Mouse (Mus musculus) lung, postnatal 0 days (tissue): Measurements from ENCODE around the gene Cd300lf. TPM values are rescaled to one million over a fixed set of nuclear protein-coding genes. Genes with fewer than 3 reads are reported as not detected.

Experiments used
- ATAC-seq: fragments of 200-750 bp; cut with Nextera tagmentation; 2 replicates; pipeline ENCODE4 v1.8.0; 2017; ENCODE audit warnings: moderate library complexity
- DNase-seq: peaks from one replicate; pipeline ENCODE4 v3.0.0-alpha.2; 2016; ENCODE audit warnings: low spot score
- H3K27ac ChIP-seq: fragments of 300-500 bp; sonication (generic); 2 replicates; pipeline ENCODE4 v1.5.1; 2014; ENCODE audit warnings: antibody characterized with exemption, mild to moderate bottlenecking, low read length, mixed read lengths
- H3K27me3 ChIP-seq: fragments of 300-500 bp; sonication (generic); replicated peaks from 2 replicates; pipeline ENCODE4 v1.6.1; 2014; ENCODE audit warnings: low read length, mixed read lengths; ENCODE audit not compliant: insufficient read depth
- H3K36me3 ChIP-seq: fragments of 300-500 bp; sonication (generic); 2 replicates; pipeline ENCODE4 v1.6.1; 2014; ENCODE audit warnings: low read length, mixed read lengths; ENCODE audit not compliant: insufficient read depth
- H3K4me1 ChIP-seq: fragments of 300-500 bp; sonication (generic); 2 replicates; pipeline ENCODE4 v1.6.1; 2014; ENCODE audit warnings: antibody characterized with exemption, low read depth, low read length, mixed read lengths; ENCODE audit not compliant: insufficient read depth
- H3K4me2 ChIP-seq: fragments of 300-500 bp; sonication (generic); replicated peaks from 2 replicates; pipeline ENCODE4 v1.6.1; 2014; ENCODE audit warnings: low read depth, mild to moderate bottlenecking, low read length, moderate library complexity, mixed read lengths
- H3K4me3 ChIP-seq: fragments of 300-500 bp; sonication (generic); 2 replicates; pipeline ENCODE4 v1.5.1; 2014; ENCODE audit warnings: low read depth, low read length
- H3K9ac ChIP-seq: fragments of 300-500 bp; sonication (generic); replicated peaks from 2 replicates; pipeline ENCODE4 v1.6.1; 2014; ENCODE audit warnings: low read depth, mild to moderate bottlenecking
- H3K9me3 ChIP-seq: fragments of 300-500 bp; sonication (generic); 2 replicates; pipeline ENCODE4 v1.6.1; 2016; ENCODE audit warnings: low read length, mixed read lengths
- CTCF ChIP-seq: IDR thresholded peaks from 2 replicates; pipeline ENCODE4 v1.5.1; 2016; ENCODE audit warnings: antibody characterized with exemption, mild to moderate bottlenecking
- EP300 ChIP-seq: IDR thresholded peaks from 2 replicates; pipeline ENCODE4 v1.6.1; 2016; ENCODE audit warnings: antibody characterized with exemption, mild to moderate bottlenecking, control low read depth
- WGBS: fragments of 180-500 bp; shearing (Covaris S2); extraction: QIAGEN DNeasy Blood & Tissue Kit; methylation state at CpG from one replicate; pipeline ENCODE4 v1.1.7; 2014; 5-methylcytosine and 5-hydroxymethylcytosine counted together
- polyA plus RNA-seq: library from polyadenylated mRNA; unstranded; fragments of >200 nt; fragmentation: Nextera tagmentation; extraction: Ambion mirVana; gene quantifications from 2 replicates; pipeline ENCODE4 v1.2.1, GENCODE M21; 2015

The Cd300lf gene
- polyA plus RNA-seq, 1 experiment from 2014 or later = 13.1 TPM

DNA sequence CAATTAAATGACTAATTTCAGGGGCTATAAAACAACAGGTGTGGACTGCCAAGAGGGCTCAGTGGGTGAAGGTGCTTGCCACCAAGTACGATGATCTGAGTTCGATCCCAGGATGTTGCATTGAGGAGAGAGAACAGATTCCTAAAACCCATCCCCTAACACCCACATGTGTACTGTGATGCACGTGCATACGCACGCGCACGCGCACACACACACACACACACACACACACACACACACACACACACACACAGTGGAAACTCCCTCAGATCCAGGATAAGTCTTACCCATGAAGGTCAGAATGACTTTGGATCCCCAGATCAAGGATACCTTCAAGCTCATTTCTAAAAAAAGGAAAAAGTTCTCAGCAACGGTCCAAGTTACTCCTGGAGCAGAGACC is 31.7 kb downstream of the Cd300lf start:
- no peak overlapping the region for H3K9ac ChIP-seq
- WGBS = 92% methylated on average over 9 of the region's 9 CpGs
- H3K4me1 ChIP-seq = no peaks in the 10 kb centered on the region
- ATAC-seq = no peak
- TF ChIP-seq EP300 (no peak), CTCF (no peak)
- no peaks in the 10 kb centered on the region for H3K9me3 ChIP-seq
- no peaks in the 10 kb centered on the region for H3K27me3 ChIP-seq
- no peak overlapping the region for H3K4me2 ChIP-seq
- DNase-seq = no peak
- H3K27ac ChIP-seq = no peak overlapping the region
- no peak overlapping the region for H3K4me3 ChIP-seq
- H3K36me3 ChIP-seq = no peaks in the 10 kb centered on the region

DNA sequence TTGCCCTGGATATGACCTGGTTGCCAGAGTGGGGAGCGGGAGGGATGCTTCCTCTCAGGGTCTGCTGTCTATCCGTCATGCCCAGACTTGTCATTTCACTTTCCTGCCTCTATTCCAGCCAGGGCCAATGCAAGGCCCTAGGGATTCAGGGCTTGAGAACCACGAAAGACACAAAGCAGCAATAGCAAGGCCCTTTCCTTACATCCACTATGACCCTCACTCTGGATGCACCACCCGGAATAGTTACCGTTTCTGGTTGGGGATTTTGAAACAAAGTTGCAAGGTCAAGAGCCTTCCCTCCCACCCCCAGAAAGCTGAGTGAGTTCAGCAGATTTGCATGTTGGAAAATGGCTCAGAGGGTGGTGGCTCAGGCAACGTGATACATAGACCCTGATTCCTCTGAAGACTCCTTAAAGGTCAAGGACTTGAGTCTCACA is 32.2 kb downstream of the Cd300lf start:
- ATAC-seq (no peak), DNase-seq (no peak)
- H3K4me3 ChIP-seq = no peak overlapping the region
- H3K9me3 ChIP-seq = no peaks in the 10 kb centered on the region
- no peak overlapping the region for H3K4me2 ChIP-seq
- H3K36me3 ChIP-seq = no peaks in the 10 kb centered on the region
- H3K9ac ChIP-seq = no peak overlapping the region
- no peak overlapping the region for H3K27ac ChIP-seq
- whole genome bisulfite sequencing = 33% methylated on average over 6 of the region's 6 CpGs
- no peak for TF ChIP-seq CTCF
- no peak for TF ChIP-seq EP300
- H3K27me3 ChIP-seq = no peaks in the 10 kb centered on the region
- no peaks in the 10 kb centered on the region for H3K4me1 ChIP-seq

DNA sequence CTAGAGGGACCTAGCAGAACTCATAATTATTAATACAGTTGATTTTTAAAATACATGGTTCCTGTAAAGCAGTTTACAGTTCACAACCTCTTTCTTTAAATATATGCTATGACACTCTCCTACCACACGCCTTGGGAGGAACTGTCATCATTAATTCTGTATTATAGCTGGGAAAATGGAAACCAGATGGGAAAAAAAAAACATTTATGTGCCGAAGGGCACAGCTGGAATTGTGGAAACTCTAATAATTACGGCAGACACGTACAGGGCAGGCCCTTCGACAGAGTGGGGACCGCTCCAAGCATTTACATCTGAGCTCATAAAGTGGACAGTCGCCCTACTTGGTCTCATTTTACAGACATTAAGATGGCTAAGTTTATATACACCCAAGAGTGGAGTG is 33.1 kb downstream of the Cd300lf start:
- Histone ChIP-seq H3K4me3 (no peak overlapping the region), H3K9me3 (no peaks in the 10 kb centered on the region), H3K27ac (no peak overlapping the region), H3K27me3 (no peaks in the 10 kb centered on the region), H3K4me2 (no peak overlapping the region), H3K36me3 (no peaks in the 10 kb centered on the region), H3K4me1 (no peaks in the 10 kb centered on the region), H3K9ac (no peak overlapping the region)
- DNase-seq (no peak), ATAC-seq (no peak)
- WGBS = 62% methylated on average over 7 of the region's 7 CpGs
- no peak for TF ChIP-seq CTCF
- no peak for TF ChIP-seq EP300

DNA sequence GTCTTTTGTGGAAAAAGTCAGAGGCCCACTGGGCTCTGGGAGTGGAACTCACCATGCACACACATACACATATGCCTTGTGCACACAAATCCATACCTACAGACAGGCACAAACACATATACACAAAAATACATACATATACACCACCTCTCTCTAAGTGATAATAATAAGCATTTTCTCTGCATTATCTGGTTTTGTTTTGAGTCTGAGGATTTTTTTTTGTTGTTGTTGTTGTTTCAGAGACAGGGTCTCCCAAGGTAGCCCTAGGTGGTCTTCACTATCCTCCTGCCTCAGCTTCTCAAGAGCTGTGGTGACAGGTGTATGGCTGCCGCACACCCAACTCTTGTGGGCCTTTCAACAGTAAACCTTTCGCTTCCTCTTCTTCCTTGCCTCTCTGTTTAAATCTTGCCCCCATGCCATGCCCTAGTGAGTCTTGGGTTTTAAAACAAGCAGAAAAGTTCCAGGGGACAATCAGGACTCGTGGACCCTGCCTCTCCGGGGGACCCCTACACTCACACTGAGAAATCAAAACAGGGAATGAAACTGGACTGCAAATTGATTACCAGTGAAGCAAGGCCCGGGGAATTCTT is 33.7 kb downstream of the Cd300lf start:
- H3K4me1 ChIP-seq = no peaks in the 10 kb centered on the region
- 72% methylated on average over 5 of the region's 5 CpGs for WGBS
- no peaks in the 10 kb centered on the region for H3K36me3 ChIP-seq

DNA sequence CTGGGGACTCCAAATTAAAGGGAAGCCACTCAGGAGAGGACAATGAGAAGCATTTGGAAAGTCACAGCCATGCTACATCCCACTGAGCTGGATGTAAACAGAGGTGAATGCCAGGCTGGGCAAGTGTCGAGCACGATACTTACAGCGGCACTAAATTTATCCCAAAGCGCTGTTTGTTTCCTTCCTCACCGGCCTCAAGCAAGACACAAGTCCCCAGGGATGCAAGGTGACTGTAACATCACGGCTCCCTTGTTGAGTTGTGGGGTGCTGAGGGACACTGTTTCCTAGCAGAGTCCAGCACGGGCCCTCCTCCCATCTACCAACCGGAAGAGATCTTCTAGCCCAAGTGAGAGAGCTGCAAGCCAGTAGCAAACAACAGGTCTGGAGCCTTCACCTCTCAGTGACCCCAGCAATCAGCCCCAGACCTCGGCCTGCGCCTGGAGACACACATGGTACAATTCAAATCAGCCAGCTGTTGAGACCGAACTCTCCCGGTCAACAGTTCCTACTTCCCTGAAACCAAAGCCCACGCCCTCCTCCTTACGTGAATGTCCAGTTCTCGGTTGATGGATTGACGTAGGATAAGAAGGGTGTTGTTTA is 34.5 kb downstream of the Cd300lf start:
- no peak overlapping the region for H3K4me2 ChIP-seq
- no peak overlapping the region for H3K27ac ChIP-seq
- WGBS = 26% methylated on average over 16 of the region's 16 CpGs
- no peaks in the 10 kb centered on the region for H3K36me3 ChIP-seq
- no peak overlapping the region for H3K4me3 ChIP-seq
- H3K9me3 ChIP-seq = no peaks in the 10 kb centered on the region
- no peak overlapping the region for H3K9ac ChIP-seq
- H3K4me1 ChIP-seq = no peaks in the 10 kb centered on the region
- H3K27me3 ChIP-seq = no peaks in the 10 kb centered on the region
- TF ChIP-seq CTCF = no peak
- no peak for TF ChIP-seq EP300
- ATAC-seq (no peak), DNase-seq (no peak)

More for the DNA sequence above, 33.7 kb downstream of the Cd300lf start:
- no peak overlapping the region for H3K4me2 ChIP-seq
- no peak overlapping the region for H3K27ac ChIP-seq
- no peak overlapping the region for H3K9ac ChIP-seq
- H3K9me3 ChIP-seq = no peaks in the 10 kb centered on the region
- TF ChIP-seq EP300 = no peak
- no peak for TF ChIP-seq CTCF
- H3K27me3 ChIP-seq = no peaks in the 10 kb centered on the region
- H3K4me3 ChIP-seq = no peak overlapping the region
- no peak for DNase-seq
- ATAC-seq = no peak

DNA sequence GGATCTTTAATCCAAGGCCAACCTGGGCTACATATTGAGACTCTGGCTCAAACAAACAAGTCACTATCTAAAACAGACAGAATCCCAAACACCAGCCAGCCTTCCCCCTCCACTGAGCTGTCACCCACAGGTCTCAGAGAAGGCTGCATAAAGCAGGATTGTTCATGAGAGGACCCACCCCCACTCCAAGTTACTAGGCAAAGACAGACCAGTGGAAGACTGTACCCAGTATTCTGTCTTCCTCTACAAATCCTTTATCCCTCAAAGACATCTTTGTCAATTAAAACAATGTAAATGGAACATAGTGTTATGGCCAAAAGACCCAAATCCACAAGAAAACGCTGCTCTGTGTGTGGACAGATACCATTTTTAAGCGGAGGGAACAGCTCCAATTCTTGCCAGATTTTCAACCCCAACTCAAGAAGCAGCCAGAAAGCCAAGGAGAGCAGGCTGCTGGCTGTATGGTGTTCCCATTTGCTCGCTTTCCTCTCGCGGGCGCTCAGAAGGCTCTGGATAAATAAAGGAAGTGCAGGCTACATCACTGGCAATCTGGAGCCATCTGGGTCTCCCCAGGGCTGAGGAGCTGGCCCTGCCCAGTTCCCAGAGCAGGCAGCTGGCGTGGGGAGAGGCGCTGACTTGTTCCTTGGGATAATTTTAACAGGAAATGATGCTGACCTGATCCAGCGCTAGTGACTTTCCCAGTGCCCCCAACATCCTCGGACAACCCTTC is 35.4 kb downstream of the Cd300lf start:
- Histone ChIP-seq H3K27me3 (no peaks in the 10 kb centered on the region), H3K27ac (no peak overlapping the region), H3K9ac (no peak overlapping the region), H3K4me2 (no peak overlapping the region), H3K4me3 (no peak overlapping the region), H3K4me1 (no peaks in the 10 kb centered on the region), H3K9me3 (0 out of 2 replicates have a peak, but pooled peaks cover 2% of the 10 kb centered on the region), H3K36me3 (no peaks in the 10 kb centered on the region)
- no peak for ATAC-seq
- WGBS = 35% methylated on average over 10 of the region's 10 CpGs
- DNase-seq = no peak
- TF ChIP-seq CTCF (no peak), EP300 (no peak)
